Mouse (Mus musculus): ENCODE data around the gene Thoc3. TPM values are rescaled to one million over a fixed set of nuclear protein-coding genes. Genes with fewer than 3 reads are reported as not detected.

The Thoc3 gene
- polyA plus RNA-seq, 1 experiment from 2014 or later, result 99.8 TPM

DNA sequence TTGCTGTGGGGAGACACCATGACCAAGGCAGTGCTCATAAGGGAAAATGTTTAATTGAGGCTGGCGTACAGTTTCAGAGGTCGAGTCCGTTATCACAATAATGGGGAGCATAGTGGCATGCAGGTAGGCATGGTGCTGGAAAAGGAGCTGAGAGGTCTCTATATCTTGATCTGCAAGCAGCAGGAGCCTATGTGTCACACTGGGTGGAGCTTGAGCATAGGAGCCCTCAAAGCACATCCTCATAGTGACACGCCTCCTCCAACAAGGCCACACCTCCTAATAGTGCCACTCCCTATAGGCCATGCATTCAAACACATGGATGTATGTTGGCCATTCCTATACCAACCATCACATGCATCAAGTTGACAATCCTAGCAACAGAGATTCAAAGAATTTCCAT is 53.6 kb downstream of the Thoc3 start:
- no peak overlapping the region for H3K9ac ChIP-seq
- no peak overlapping the region for H3K27ac ChIP-seq (replicated peaks)
- H3K9me3 ChIP-seq (replicated peaks), result no peaks in the 10 kb centered on the region
- ATAC-seq (ENCODE audit: insufficient number of reproducible peaks, low FRiP score, low TSS enrichment, low read depth), result no peak; the same call in 1 of the 2 replicates
- H3K4me2 ChIP-seq (replicated peaks), result no peak overlapping the region
- H3K27me3 ChIP-seq, result no peaks in the 10 kb centered on the region
- H3K4me1 ChIP-seq, result 0 out of 2 replicates have a peak, but pooled peaks cover 5% of the 10 kb centered on the region
- 92% methylated on average over 4 of the region's 4 CpGs for WGBS
- no peak overlapping the region for H3K4me3 ChIP-seq (replicated peaks)
- no peaks in the 10 kb centered on the region for H3K36me3 ChIP-seq

DNA sequence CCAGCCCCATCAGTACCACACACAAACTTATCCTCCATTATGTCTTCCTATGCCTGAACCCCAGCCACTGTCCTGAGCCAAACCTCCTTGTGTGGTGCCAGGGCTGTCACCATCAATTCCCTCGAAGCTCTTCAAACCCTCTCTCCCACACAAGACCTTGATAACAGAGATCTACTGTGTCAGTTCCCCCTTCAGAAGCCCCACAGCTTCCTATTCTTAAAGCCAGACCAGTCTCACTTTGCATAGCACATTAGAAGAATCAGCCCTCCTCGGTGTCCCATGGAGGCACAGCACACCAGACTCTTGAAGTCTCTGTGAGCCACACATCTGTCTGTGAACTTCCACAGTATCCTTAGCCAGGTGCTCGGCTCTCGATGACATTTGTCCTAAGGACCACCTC is 55.9 kb downstream of the Thoc3 start:
- Histone ChIP-seq H3K4me3 (replicated peaks) (no peak overlapping the region), H3K9me3 (replicated peaks) (no peaks in the 10 kb centered on the region), H3K9ac (no peak overlapping the region), H3K4me2 (replicated peaks) (no peak overlapping the region), H3K27ac (replicated peaks) (no peak overlapping the region), H3K4me1 (0 out of 2 replicates have a peak, but pooled peaks cover 5% of the 10 kb centered on the region), H3K27me3 (no peaks in the 10 kb centered on the region), H3K36me3 (no peaks in the 10 kb centered on the region)
- WGBS, result 70% methylated on average over 4 of the region's 4 CpGs
- ATAC-seq (ENCODE audit: insufficient number of reproducible peaks, low FRiP score, low TSS enrichment, low read depth), result no peak

DNA sequence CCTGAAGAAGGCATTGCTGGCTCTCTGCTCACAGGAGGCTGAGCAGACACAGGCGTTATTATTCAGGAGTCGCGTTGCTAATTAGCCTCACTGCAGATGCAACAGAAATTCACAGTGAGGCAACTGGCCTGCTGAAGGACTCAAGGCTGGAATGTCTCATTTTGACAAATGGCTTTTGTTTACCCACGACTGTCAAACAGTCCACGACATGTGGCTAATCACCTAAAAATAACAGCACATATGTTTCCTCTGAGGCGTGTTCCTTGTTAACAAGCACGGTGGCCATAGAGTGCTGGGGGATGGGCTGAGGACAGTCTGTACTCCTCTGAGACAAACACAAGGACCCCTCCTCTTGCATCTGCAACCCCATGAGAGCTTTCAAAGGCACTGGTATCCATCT is 56.4 kb downstream of the Thoc3 start:
- WGBS, result 4% methylated on average over 7 of the region's 7 CpGs
- 0 out of 2 replicates have a peak, but pooled peaks cover 5% of the 10 kb centered on the region for H3K4me1 ChIP-seq
- no peak overlapping the region for H3K4me2 ChIP-seq (replicated peaks)
- H3K27me3 ChIP-seq, result no peaks in the 10 kb centered on the region
- H3K36me3 ChIP-seq, result no peaks in the 10 kb centered on the region
- H3K4me3 ChIP-seq (replicated peaks), result no peak overlapping the region
- no peak overlapping the region for H3K9ac ChIP-seq
- no peaks in the 10 kb centered on the region for H3K9me3 ChIP-seq (replicated peaks)
- ATAC-seq (ENCODE audit: insufficient number of reproducible peaks, low FRiP score, low TSS enrichment, low read depth), result peak; percentile 43
- no peak overlapping the region for H3K27ac ChIP-seq (replicated peaks)

DNA sequence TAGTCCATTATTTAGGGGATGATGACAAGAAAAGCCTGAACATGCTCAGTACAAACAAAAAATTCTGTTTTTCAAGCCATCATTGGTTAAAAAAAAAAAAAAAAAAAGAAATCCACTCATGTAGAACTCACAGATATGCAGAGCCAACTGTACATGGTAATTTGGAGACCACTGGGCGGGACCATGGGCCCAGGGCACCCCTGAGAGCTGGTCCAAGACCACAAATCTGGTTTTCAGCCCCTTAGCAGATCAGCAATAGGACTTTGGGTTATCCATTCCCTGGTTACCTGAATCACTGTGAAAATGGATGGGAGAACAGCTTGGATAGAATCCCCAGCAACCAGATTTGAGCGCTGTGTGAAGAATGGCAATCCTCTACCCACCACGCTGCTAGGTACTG is 57.0 kb downstream of the Thoc3 start:
- WGBS, result 85% methylated on average over 3 of the region's 3 CpGs
- Histone ChIP-seq H3K9me3 (replicated peaks) (no peaks in the 10 kb centered on the region), H3K4me1 (0 out of 2 replicates have a peak, but pooled peaks cover 5% of the 10 kb centered on the region), H3K36me3 (no peaks in the 10 kb centered on the region), H3K4me3 (replicated peaks) (no peak overlapping the region), H3K27ac (replicated peaks) (no peak overlapping the region; the same call in 1 of the 2 replicates), H3K9ac (no peak overlapping the region), H3K4me2 (replicated peaks) (no peak overlapping the region), H3K27me3 (no peaks in the 10 kb centered on the region)
- ATAC-seq (ENCODE audit: insufficient number of reproducible peaks, low FRiP score, low TSS enrichment, low read depth), result no peak

Other genes starting within 250 kb of the Thoc3 start
- 7.7 and 8.2 TPM in 2 replicates for gene Cplx2, start 97.5 kb downstream of the Thoc3 start, polyA plus RNA-seq (2015; fragmentation: Nextera tagmentation; extraction: Ambion mirVana)
- gene Simc1, start 34.9 kb upstream of the Thoc3 start, polyA plus RNA-seq (2015; fragmentation: Nextera tagmentation; extraction: Ambion mirVana), result 13.7 and 14.1 TPM in 2 replicates
- 133 and 142 TPM in 2 replicates for gene 4833439L19Rik, start 96.6 kb upstream of the Thoc3 start, polyA plus RNA-seq (2015; fragmentation: Nextera tagmentation; extraction: Ambion mirVana)
- 29.1 and 29.2 TPM in 2 replicates for gene Arl10, start 106.2 kb upstream of the Thoc3 start, polyA plus RNA-seq (2015; fragmentation: Nextera tagmentation; extraction: Ambion mirVana)
- 88.1 and 90.6 TPM in 2 replicates for gene Nop16, start 121.2 kb upstream of the Thoc3 start, polyA plus RNA-seq (2015; fragmentation: Nextera tagmentation; extraction: Ambion mirVana)
- 179 and 183 TPM in 2 replicates for gene Higd2a, start 121.4 kb upstream of the Thoc3 start, polyA plus RNA-seq (2015; fragmentation: Nextera tagmentation; extraction: Ambion mirVana)
- gene Cltb, start 142.5 kb upstream of the Thoc3 start, polyA plus RNA-seq (2015; fragmentation: Nextera tagmentation; extraction: Ambion mirVana), result 79.3 and 82.1 TPM in 2 replicates
- 77.6 and 78.9 TPM in 2 replicates for gene Faf2, start 152.9 kb upstream of the Thoc3 start, polyA plus RNA-seq (2015; fragmentation: Nextera tagmentation; extraction: Ambion mirVana)
- gene Rnf44, start 225.1 kb upstream of the Thoc3 start, polyA plus RNA-seq (2015; fragmentation: Nextera tagmentation; extraction: Ambion mirVana), result 60.3 and 68.9 TPM in 2 replicates
- 0.05 TPM in 1 of 2 replicates, not detected in the other for gene Cdhr2, start 232.6 kb upstream of the Thoc3 start, polyA plus RNA-seq (2015; fragmentation: Nextera tagmentation; extraction: Ambion mirVana)

All from embryonic facial prominence, embryonic 15.5 days (tissue).